ENCODE assay signal across 8 mouse cellular contexts in the genomic region with DNA sequence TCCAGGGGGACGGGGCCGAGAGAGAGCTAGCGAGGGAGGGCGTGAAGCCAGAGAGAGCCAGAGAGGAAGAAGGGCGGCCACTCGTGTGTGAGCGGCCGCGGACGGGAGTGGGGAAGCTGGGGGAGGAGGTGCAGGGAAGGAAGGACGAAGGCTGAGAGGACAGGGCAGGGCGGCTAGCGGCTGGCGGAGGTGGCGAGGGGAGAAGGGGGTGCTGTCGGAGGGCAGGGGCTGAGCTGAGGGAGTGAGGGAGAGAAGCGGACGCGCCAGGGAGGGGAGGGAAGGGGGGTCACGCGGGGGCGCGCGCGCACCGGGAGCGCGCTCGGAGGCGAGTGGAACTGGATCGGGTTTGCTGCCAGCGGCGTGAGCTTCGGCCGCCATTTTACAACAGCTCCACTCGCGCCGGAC. TPM values are rescaled to one million over a fixed set of nuclear protein-coding genes. Genes with fewer than 3 reads are reported as not detected.
A peak's percentile ranks its signal among the peaks of the same experiment; 100 is the strongest.
DNase-seq lines count a peak whose midpoint lies in the region; ATAC-seq and TF ChIP-seq lines count a peak whose summit lies in the region.
"Not testable (repeated sequence)": the region's sequence is repeated elsewhere in the genome, so short reads cannot be mapped to it uniquely, and the experiment has no call there.

No protein-coding gene starts in this region.

- WGBS in heart, embryonic 12.5 days: under 1% methylated on average over 14 of the region's 38 CpGs
- WGBS in intestine, postnatal 0 days: 7% methylated on average over 18 of the region's 38 CpGs
- 6% methylated on average over 9 of the region's 38 CpGs for WGBS in midbrain, embryonic 11.5 days

- peak overlapping the region; percentile 60 for H3K4me2 ChIP-seq in heart, embryonic 12.5 days
- H3K4me2 ChIP-seq in intestine, postnatal 0 days (replicated peaks; ENCODE audit: low read depth): peak overlapping the region; percentile 58
- peak overlapping the region; percentile 32; the same call in 1 of the 2 replicates for H3K4me2 ChIP-seq in midbrain, embryonic 11.5 days

- not testable (repeated sequence) for TF ChIP-seq POLR2A in embryonic fibroblast, embryonic 13.5 days (IDR thresholded peaks at IDR 0.05; ENCODE audit: low read depth, low read length)

- peak; percentile 48 for DNase-seq in CD4-positive helper T cell, adult 2 months (ENCODE audit: low read depth, low spot score)
- peak; percentile 6 for DNase-seq in cerebellum, adult 11 months
- DNase-seq in liver: peak; percentile 7
- DNase-seq in midbrain, embryonic 11.5 days (ENCODE audit: low spot score, missing footprints): peak; percentile 91
- peak; percentile 4 for DNase-seq in right cerebral cortex, postnatal 4 days

- not testable (repeated sequence) for H3K27ac ChIP-seq in embryonic fibroblast, embryonic 13.5 days (ENCODE audit: insufficient read depth, low read length); heart, embryonic 12.5 days (ENCODE audit: poor library complexity, severe bottlenecking); intestine, postnatal 0 days (ENCODE audit: low read depth, low read length); midbrain, embryonic 11.5 days (ENCODE audit: low read depth, low read length)

- not testable (repeated sequence) for H3K36me3 ChIP-seq in heart, embryonic 12.5 days; intestine, postnatal 0 days (ENCODE audit: control insufficient read depth, insufficient read depth); midbrain, embryonic 11.5 days (ENCODE audit: control insufficient read depth, insufficient read depth, low read length)

- H3K4me3 ChIP-seq in embryonic fibroblast, embryonic 13.5 days (ENCODE audit: insufficient read depth, low read length): peak overlapping the region; percentile 55
- peak overlapping the region; percentile 46 for H3K4me3 ChIP-seq in heart, embryonic 12.5 days
- peak overlapping the region; percentile 33 for H3K4me3 ChIP-seq in intestine, postnatal 0 days (ENCODE audit: low read depth, low read length)
- peak overlapping the region; percentile 20 for H3K4me3 ChIP-seq in midbrain, embryonic 11.5 days (ENCODE audit: low read depth, low read length)

- H3K4me1 ChIP-seq in embryonic fibroblast, embryonic 13.5 days (ENCODE audit: control insufficient read depth, insufficient read depth, low read length); heart, embryonic 12.5 days (replicated peaks); intestine, postnatal 0 days (replicated peaks; ENCODE audit: control insufficient read depth, insufficient read depth, low read length); midbrain, embryonic 11.5 days (ENCODE audit: control insufficient read depth, insufficient read depth, low read length): not testable (repeated sequence)

- TF ChIP-seq CTCF in embryonic fibroblast, embryonic 13.5 days (IDR thresholded peaks at IDR 0.05; ENCODE audit: borderline replicate concordance, insufficient read depth, low read length); intestine, postnatal 0 days (IDR thresholded peaks at IDR 0.05; ENCODE audit: low read depth): not testable (repeated sequence)

- 0 out of 2 replicates have a peak overlapping the region, but pooled peaks have one; percentile 48 for H3K9ac ChIP-seq in heart, embryonic 12.5 days
- H3K9ac ChIP-seq in intestine, postnatal 0 days (ENCODE audit: low read depth, low read length): not testable (repeated sequence)
- peak overlapping the region; percentile 49; the same call in 1 of the 2 replicates for H3K9ac ChIP-seq in midbrain, embryonic 11.5 days (ENCODE audit: low read length)

- not testable (repeated sequence) for H3K9me3 ChIP-seq in heart, embryonic 12.5 days (replicated peaks); intestine, postnatal 0 days (ENCODE audit: control insufficient read depth); midbrain, embryonic 11.5 days (ENCODE audit: control insufficient read depth, low read length)

- peak; percentile 97 for ATAC-seq in heart, embryonic 12.5 days (ENCODE audit: insufficient number of reproducible peaks, low FRiP score)
- peak; percentile 98 for ATAC-seq in intestine, postnatal 0 days
- peak; percentile 98 for ATAC-seq in midbrain, embryonic 11.5 days (ENCODE audit: low FRiP score)

- not testable (repeated sequence) for H3K27me3 ChIP-seq in heart, embryonic 12.5 days (replicated peaks); intestine, postnatal 0 days (replicated peaks; ENCODE audit: control insufficient read depth, insufficient read depth, low read length); midbrain, embryonic 11.5 days (ENCODE audit: control insufficient read depth, insufficient read depth, low read length)

RNA-seq across cellular contexts. Expression of a gene that starts 9.7 kb away (rescaled TPM):
- not detected in 2 replicates for polyA plus RNA-seq in embryonic fibroblast, embryonic 13.5 days (2011; ENCODE audit: insufficient read length, low read depth, missing spikeins)
- not detected in 2 replicates for polyA plus RNA-seq in heart, embryonic 12.5 days (2016; fragmentation: Nextera tagmentation; extraction: Ambion mirVana)
- not detected in 2 replicates for polyA plus RNA-seq in intestine, postnatal 0 days (2015; fragmentation: Nextera tagmentation; extraction: Ambion mirVana)
- polyA plus RNA-seq in midbrain, embryonic 11.5 days (2014; fragmentation: Nextera tagmentation; extraction: Ambion mirVana): not detected in 2 replicates

RNA-seq across cellular contexts. Expression of a gene that starts 40.1 kb away (rescaled TPM):
- polyA plus RNA-seq in embryonic fibroblast, embryonic 13.5 days (2011; ENCODE audit: insufficient read length, low read depth, missing spikeins): not detected in 2 replicates
- polyA plus RNA-seq in heart, embryonic 12.5 days (2016; fragmentation: Nextera tagmentation; extraction: Ambion mirVana): not detected in 2 replicates
- polyA plus RNA-seq in intestine, postnatal 0 days (2015; fragmentation: Nextera tagmentation; extraction: Ambion mirVana): 66.9 and 75.7 TPM in 2 replicates
- polyA plus RNA-seq in midbrain, embryonic 11.5 days (2014; fragmentation: Nextera tagmentation; extraction: Ambion mirVana): not detected in 2 replicates

RNA-seq across cellular contexts. Expression of a gene that starts 44.1 kb away (rescaled TPM):
- not detected in 2 replicates for polyA plus RNA-seq in embryonic fibroblast, embryonic 13.5 days (2011; ENCODE audit: insufficient read length, low read depth, missing spikeins)
- polyA plus RNA-seq in heart, embryonic 12.5 days (2016; fragmentation: Nextera tagmentation; extraction: Ambion mirVana): not detected in 2 replicates
- polyA plus RNA-seq in intestine, postnatal 0 days (2015; fragmentation: Nextera tagmentation; extraction: Ambion mirVana): not detected in 2 replicates
- not detected in 2 replicates for polyA plus RNA-seq in midbrain, embryonic 11.5 days (2014; fragmentation: Nextera tagmentation; extraction: Ambion mirVana)

Comparison
In these comparisons a context has a peak if more than half of its experiments do, and no peak if none do; other contexts are left out.
1. DNase-seq: peak in every context shown above with its lines; median percentile 91 in midbrain, embryonic 11.5 days; 48 in CD4-positive helper T cell, adult 2 months; 7 in liver; 6 in cerebellum, adult 11 months; 4 in right cerebral cortex, postnatal 4 days.
2. RNA of a gene that starts 40.1 kb away (polyA plus RNA-seq): 66.9 to 75.7 TPM in intestine, postnatal 0 days; not detected in embryonic fibroblast, embryonic 13.5 days, not detected in heart, embryonic 12.5 days and not detected in midbrain, embryonic 11.5 days; every median in the first group is over 10 times any median in the second.
3. Peak in every context shown above with its lines, with median percentiles within 50 percentile points of each other: H3K4me3 ChIP-seq, ATAC-seq and H3K4me2 ChIP-seq.